20 mouse cellular contexts compared by ENCODE assay signal in genomic region chr2:108231924-108232323, GRCm38 (mm10).
DNase-seq lines count a peak whose midpoint lies in the region; ATAC-seq lines count a peak whose summit lies in the region.
"Had no signal": no experiment of that assay in that cellular context is flagged by ENCODE, and none has a peak within 500 bp of the region (broad histone marks: within the 10 kb centered on the region; RNA-seq: fewer than 3 reads in every experiment).

No protein-coding gene starts in this region.

- no peaks in the 10 kb centered on the region for H3K4me1 ChIP-seq in neural tube, embryonic 11.5 days (ENCODE audit: control insufficient read depth, insufficient read depth, low read length)
- H3K4me1 ChIP-seq in midbrain, embryonic 13.5 days (replicated peaks) = no peaks in the 10 kb centered on the region; the same call in 1 of the 2 replicates
- H3K4me1 ChIP-seq: embryonic facial prominence, embryonic 12.5 days; forebrain, embryonic 13.5 days; heart, embryonic 10.5 days had no signal

- WGBS in neural tube, embryonic 11.5 days = 70% methylated on average over 7 of the region's 7 CpGs
- WGBS in midbrain, embryonic 13.5 days = 25% methylated on average over 7 of the region's 7 CpGs

- H3K9ac ChIP-seq in neural tube, embryonic 11.5 days (ENCODE audit: low read length) = no peak overlapping the region
- no peak overlapping the region for H3K9ac ChIP-seq in midbrain, embryonic 13.5 days (replicated peaks)
- H3K9ac ChIP-seq: embryonic facial prominence, embryonic 12.5 days; forebrain, embryonic 13.5 days had no signal

- H3K9me3 ChIP-seq in neural tube, embryonic 11.5 days (ENCODE audit: control insufficient read depth, low read length) = no peaks in the 10 kb centered on the region
- H3K9me3 ChIP-seq in midbrain, embryonic 13.5 days = no peaks in the 10 kb centered on the region
- H3K9me3 ChIP-seq: embryonic facial prominence, embryonic 12.5 days; forebrain, embryonic 13.5 days; heart, embryonic 10.5 days had no signal

- no peak overlapping the region for H3K27ac ChIP-seq in neural tube, embryonic 11.5 days (ENCODE audit: low read depth, low read length)
- H3K27ac ChIP-seq in midbrain, embryonic 13.5 days = no peak overlapping the region
- H3K27ac ChIP-seq: embryonic facial prominence, embryonic 12.5 days; forebrain, embryonic 13.5 days; heart, embryonic 10.5 days; layer of hippocampus, adult 2 months; macrophage had no signal

- no peaks in the 10 kb centered on the region for H3K36me3 ChIP-seq in neural tube, embryonic 11.5 days (ENCODE audit: control insufficient read depth, insufficient read depth, low read length)
- H3K36me3 ChIP-seq in midbrain, embryonic 13.5 days = no peaks in the 10 kb centered on the region
- H3K36me3 ChIP-seq: embryonic facial prominence, embryonic 12.5 days; heart, embryonic 10.5 days had no signal

- no peaks in the 10 kb centered on the region for H3K27me3 ChIP-seq in neural tube, embryonic 11.5 days (ENCODE audit: control insufficient read depth, insufficient read depth, low read length)
- no peaks in the 10 kb centered on the region for H3K27me3 ChIP-seq in midbrain, embryonic 13.5 days
- H3K27me3 ChIP-seq: embryonic facial prominence, embryonic 12.5 days; forebrain, embryonic 13.5 days had no signal

- H3K4me2 ChIP-seq in neural tube, embryonic 11.5 days (ENCODE audit: low read depth) = no peak overlapping the region
- peak overlapping the region; percentile 17; the same call in 1 of the 2 replicates for H3K4me2 ChIP-seq in midbrain, embryonic 13.5 days (replicated peaks)
- H3K4me2 ChIP-seq: embryonic facial prominence, embryonic 12.5 days; forebrain, embryonic 13.5 days had no signal

- ATAC-seq in neural tube, embryonic 11.5 days (ENCODE audit: insufficient read depth, low FRiP score, low TSS enrichment) = no peak
- ATAC-seq in midbrain, embryonic 13.5 days = peak; percentile 77; the same call in 1 of the 2 replicates
- ATAC-seq: forebrain, embryonic 13.5 days had no signal

- H3K4me3 ChIP-seq in neural tube, embryonic 11.5 days (ENCODE audit: low read depth, low read length) = no peak overlapping the region
- H3K4me3 ChIP-seq in midbrain, embryonic 13.5 days (replicated peaks) = no peak overlapping the region
- H3K4me3 ChIP-seq: embryonic facial prominence, embryonic 12.5 days; forebrain, embryonic 13.5 days; heart, embryonic 10.5 days; layer of hippocampus, adult 2 months had no signal

- peak; percentile 6 for DNase-seq in embryo, embryonic 10 days (ENCODE audit: low spot score)
- DNase-seq in embryo, embryonic 9.5 days (ENCODE audit: extremely low spot score) = no peak
- DNase-seq in neural tube, embryonic 11.5 days (ENCODE audit: low spot score) = peak; percentile 11
- DNase-seq in neural tube, embryonic 10.5 days (ENCODE audit: extremely low spot score, low spot score) = no peak
- DNase-seq in retina, postnatal 1 day = peak; percentile 14
- no peak for DNase-seq in urinary bladder, adult 2 months (ENCODE audit: low spot score)
- no peak for DNase-seq in testis, postnatal 10 days (ENCODE audit: low spot score)
- DNase-seq: adrenal gland, postnatal 14 days; cerebellum, adult 9-10 months; heart, postnatal 4 days; kidney, adult 9 months; kidney, postnatal 14 days; thymus, adult 18-20 months; thymus, postnatal 36 days had no signal

Comparison
In these comparisons a context has a peak if more than half of its experiments do, and no peak if none do; other contexts are left out.
1. DNase-seq: peak in embryo, embryonic 10 days (single experiment), neural tube, embryonic 11.5 days (single experiment) and retina, postnatal 1 day (single experiment); none in embryo, embryonic 9.5 days (single experiment), neural tube, embryonic 10.5 days (single experiment), urinary bladder, adult 2 months (single experiment) and testis, postnatal 10 days (single experiment).